Mouse (Mus musculus) neural tube, embryonic 10.5 days (tissue): ENCODE results near the gene Nme7.

ENCODE experiments used
- DNase-seq: peaks from one replicate; pipeline ENCODE4 v3.0.0-alpha.2; 2017; ENCODE audit warnings: low spot score; ENCODE audit errors: extremely low spot score

Gene Nme7

DNA sequence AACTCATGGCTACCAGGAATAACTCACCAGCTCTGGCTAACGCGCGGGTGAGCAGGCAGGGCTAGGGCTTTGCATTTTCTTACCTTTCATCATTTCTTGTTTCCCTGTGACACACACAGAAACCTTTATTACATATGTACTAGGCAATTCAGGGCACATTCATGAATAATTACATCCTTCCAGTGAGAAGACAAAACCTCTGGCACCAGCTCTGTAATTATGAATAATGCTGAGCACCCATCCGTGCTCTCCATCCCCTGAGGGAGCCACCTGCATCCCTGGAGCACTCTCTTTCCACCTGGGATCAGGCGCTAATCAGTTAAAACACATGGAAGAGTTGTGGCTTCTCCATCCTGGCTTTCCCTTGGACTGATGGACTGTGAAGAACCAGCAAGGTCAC is at the start of gene Nme7:
Nme7 (plus strand) TSS at position 301 of the 400 bp plus-strand sequence.
- DNase-seq, result no peak

DNA sequence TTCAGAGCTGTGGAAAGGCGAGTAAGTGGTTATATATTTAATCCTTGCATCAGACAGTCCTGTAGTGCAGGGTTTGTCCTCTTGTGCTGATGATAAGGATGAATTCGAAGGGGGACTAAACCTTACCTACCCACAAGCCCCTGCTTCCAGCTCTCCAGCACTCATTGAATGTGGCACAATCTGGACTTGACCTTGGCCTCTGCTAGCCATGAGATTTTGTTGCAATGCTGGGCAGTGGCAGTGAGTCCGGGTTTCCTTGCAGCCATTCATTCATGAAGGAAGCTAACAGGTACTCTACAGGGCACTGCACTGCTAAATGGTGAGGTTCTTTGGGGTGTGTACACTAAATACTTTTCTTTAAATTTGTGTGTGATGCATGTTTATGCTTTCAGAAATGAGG is 49.1 kb upstream of the Nme7 start:
- no peak for DNase-seq

DNA sequence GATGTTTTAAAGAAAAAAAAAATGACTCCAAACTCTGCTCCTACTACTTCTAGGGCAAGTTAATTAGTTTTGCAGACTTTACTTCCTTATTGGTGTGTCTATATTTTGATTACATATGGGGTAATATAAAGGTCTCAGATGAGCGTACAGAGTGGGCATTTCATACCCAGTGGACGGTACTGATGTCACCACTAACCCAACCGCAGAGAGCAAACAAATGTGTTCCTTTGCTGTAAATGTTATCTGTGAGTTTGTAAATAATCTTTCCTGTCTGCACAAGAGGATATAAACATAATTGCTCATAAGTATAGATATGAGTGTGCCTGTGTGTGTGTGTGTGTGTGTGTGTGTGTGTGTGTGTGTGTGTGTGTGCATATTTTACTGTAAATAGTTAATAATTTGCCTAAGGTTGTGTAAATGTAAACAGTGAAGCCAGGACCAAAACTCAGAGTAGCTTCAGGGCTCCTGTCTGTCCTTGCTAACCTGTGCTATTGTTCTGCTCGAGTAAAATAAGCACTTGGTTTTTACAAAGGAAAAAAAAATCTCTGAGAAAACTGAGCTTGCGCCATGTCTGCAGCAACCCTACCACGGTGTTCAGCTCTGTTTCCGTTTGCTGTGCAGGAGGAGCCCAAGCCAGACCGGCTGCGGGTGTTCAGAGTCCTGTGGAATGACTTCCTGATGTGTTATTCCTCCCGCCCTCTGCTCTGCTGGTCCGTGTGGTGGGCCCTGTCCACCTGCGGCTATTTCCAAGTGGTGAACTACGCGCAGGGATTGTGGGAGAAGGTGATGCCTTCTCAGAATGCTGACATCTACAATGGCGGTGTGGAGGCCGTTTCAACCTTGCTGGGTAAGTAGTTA is 43.5 kb upstream of the Nme7 start:
- DNase-seq, result no peak

DNA sequence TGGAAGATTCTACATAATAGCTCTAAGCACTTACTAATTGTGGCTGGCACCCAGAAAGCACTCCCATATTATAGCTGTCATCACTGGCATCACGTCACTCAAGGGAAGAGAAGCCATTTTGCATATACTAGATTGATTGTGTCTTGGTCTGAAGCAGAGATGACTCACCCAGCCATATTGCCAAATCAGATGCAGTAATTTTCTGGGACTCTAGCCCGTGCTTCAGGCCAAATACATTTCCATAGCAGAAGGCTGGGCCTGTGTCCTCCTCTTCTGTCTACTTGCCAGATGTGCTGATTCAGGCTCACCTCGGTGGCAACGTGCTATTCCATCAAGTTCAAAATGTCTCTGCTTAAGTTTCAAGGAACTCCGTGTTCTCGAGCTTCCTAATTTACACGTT is 42.4 kb upstream of the Nme7 start:
- DNase-seq, result no peak

DNA sequence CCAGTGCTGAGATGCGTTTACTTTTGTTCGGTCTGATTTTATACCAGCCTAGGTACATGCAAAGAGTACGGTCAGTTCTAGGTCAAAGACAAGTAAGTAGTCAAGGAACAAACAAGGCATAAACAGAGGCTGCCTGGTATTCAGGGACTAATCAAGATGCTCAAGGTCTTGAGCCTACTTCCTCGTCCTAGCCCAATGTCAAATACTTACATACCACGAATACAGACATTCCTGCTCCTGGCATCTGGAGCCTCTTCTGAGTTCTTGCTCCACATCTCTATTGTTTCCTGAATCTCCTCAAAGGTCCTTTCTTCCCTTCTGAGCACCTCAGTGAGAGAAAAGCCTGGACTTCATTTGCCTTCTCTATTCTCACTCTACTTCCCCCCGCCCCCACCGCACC is 33.0 kb upstream of the Nme7 start:
- no peak for DNase-seq

DNA sequence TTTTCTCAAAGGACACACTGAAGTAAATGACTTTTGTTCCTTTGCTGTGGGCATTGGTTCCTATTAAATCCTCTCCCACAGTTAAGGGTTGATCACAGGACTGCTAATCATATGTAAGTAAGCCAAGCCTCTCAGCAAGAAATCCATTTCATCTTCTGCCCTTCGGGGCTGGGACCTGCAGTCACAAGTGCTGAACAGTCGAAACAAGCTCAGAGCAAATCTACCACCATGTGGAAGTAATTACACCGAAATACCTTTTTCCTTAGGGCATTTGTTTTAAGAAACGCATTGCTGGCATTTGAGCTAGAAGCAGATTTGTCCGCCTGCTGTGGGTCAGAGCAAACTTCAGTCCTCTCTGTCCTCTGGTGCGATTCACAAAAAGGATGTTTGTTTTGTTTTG is 30.3 kb upstream of the Nme7 start:
- DNase-seq, result no peak

DNA sequence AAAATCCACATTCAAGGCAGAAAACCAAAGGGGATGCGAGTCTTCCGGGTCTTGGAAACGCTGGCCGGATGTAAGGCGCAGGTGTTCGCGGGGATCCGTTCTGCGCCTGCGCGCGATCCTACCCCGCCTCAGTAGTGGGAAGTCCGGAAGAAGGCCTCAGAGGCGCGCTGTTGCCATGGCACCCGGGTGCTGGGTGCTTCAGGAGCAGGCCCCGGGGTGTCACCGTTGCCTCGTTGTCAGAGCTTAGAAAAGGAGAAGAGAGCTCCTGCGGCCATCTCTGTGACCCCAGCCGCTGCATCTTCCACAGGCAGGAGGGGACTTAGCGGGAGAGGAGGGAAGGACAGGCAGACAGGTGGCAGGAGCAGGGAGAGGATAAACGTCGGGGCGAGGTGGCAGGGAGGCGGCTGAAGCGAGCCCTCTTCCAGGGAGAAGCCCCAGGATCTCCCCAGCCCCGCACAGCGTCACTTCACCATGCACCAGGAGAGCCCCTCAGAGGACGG is 28.4 kb upstream of the Nme7 start, which contains the start of gene Ccdc181:
Ccdc181 (plus strand) TSS at position 131 of the 500 bp plus-strand sequence.
- DNase-seq, result peak; percentile 91

DNA sequence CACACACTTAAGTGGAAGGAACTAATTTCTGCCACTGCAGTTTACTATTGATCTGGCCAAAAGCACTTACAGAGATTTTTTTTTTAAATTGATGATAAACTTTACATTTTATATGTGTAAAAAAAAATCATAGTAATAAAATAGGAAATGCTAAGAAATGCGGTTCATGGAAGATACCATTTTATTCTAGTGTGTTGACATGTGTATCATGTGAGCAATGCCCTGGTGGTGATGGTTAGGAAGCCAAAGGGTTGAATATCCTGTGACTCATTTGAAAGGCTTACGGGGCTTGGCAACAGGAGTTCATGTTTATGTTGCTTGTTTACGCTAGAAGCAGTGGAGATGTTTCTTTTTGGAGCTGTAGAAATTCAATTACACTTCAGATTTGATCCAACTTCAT is 27.4 kb upstream of the Nme7 start:
- DNase-seq, result no peak

DNA sequence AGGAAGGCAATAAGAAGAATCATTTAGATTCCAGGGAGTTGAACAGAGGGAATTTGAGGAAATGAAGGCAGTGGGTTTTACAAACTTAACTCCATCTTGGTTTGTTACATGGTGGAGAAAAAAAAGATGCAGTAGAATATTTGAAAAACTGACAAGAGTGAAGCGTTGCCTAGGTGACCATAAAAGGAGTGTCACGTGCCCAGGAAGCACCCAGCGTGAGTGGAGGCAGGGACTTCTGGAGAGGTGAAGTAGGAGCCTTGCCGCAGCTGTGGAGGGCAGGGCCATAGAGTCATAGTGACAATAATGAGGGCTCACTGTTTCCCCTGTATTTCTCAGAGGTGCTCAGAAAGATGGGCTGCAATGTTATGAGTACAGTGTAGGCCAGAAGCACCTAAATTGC is 24.6 kb upstream of the Nme7 start:
- no peak for DNase-seq

DNA sequence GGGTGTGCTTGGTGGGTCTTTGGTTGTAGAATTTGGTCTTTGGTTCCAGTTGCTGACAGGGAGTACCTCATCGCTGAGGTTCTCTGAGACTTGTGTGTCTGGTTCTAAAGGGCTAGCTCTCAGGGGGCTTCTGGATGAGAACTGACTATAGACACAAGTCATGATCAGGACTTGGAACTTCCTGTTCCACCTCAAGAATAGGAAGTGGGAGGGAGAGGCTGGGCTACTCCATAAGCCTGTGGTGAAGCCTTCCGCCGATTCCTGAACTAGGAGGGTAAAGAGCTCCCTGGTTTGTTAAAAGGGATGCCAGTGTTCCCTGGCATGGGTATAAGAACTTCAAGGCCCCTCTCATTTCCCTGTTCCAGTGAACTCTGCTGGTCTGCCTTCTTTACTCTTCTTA is 19.9 kb upstream of the Nme7 start:
- no peak for DNase-seq

DNA sequence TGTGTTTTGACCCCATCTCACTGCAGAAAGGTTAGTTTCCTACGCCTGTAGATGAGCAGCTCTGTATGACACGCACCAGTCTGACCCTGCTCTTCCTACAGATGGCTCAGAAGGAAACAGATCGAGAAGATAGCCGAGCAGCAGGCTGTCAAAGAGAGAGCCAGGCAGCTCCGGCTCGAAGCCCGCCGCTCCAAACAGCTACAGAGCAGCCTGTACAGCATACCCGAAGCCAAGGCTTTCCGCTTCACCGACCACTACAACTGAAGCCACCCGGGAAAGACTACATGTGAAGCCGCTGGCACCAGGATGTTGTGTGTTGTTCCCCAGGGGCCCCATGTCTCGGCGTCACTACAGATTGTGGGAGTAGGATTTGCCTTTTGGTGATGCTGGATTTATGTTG is 16.5 kb upstream of the Nme7 start:
- DNase-seq, result no peak

DNA sequence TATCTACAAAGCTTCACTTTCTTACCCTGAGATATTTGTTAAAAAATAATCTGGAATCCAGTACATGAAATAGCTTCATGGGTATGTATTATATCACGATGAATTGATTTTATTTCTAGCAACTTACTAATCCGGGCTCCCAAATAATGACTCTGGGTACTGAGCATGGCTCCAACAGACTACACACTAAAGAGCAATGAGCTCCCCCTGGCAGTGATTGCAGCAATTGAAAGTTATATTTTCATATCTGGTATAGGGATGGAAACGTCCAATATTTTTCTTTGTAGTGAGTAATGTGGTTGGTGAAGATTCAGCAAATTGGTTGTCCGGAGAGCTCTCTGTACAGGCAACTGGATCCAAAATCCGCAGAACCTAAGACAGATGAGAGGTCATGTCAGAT is 11.9 kb upstream of the Nme7 start:
- no peak for DNase-seq

DNA sequence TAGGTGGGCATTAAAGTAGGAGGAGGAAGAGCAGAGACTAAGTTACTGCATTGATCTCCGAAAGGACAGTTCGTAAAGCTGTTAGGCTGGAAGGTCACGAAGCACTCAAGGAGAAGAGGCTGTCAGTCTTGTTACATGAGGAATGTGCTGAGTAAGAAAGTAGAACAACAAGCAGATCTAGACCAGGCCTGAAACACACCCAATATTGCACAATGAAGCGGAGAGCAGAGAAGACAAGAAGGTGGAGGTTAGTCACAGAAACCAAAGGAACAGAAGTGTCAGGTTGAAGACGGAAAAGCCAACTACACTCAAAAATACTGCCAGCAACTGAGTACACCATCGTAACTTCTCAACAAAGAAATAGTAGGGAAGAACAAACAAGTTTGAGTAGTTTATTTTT is 9.8 kb upstream of the Nme7 start:
- DNase-seq, result no peak

DNA sequence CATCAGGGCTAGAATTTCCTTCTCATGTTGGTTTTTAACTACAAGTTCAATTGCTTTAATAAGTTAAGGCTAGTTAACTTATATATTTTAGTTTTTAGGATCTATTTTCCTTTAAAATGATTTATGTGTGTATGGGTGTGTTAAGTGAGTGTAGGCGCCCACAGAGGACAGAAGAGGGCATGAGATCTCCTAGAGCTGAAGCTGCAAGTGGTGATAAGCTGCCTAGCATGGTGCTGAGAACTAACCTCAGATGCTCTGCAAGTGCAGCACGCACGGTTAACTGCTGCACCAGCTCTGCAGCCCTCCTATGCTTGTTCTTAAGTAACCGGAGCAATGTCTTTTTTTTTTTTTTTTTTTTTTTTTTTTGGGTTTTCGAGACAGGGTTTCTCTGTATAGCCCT is 7.4 kb upstream of the Nme7 start:
- no peak for DNase-seq

DNA sequence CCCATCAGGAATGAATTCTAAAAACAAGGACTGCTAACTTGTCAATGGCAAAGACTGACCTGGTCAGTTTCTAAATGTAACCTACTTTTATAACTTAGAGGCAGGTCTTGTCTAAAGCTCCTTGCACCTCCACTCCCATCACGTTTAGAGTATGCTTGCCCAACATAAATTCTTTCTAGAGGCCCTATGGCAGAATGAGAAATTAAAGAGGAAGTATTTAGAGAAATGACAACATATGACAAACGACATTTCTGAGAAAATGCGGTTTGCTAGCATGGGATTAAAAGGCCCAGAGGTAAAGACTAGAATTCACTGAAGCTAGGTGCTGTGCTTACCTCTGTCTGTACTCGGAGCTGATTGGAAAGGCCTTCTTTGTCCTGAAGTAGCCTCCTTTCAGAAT is 2.0 kb upstream of the Nme7 start:
- no peak for DNase-seq

DNA sequence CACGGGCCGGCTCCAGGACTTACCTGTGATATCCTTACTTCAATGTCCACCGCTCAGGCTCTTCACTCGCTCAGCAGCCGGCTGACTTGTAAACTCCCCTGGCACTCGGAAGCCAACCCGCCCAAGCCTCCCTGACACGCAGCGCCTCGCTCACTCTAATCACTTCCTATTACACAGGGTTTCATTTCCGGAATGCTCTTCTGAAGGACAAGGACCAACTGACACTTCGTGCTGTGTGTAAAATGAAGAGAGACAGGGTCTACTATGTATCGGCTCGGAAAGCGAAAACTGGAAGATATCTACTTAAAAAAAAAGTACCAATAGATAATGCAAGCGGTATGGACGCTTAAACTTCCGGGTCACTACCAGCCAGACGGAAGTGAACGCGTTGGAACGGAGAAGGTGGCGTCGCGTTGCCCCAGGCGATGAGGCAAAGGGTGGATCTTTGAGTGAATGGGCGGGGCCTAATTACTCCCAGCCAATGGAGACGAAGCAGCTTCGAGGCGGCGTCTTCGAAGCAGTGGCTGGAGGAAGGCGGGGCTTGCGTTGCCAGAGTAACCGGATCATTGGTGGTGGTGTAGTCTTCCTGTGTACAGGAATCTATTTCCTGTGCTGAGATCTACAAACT is 3.3 kb downstream of the Nme7 start, which contains the start of gene Blzf1:
Blzf1 (minus strand) TSS at position 366 of the 628 bp plus-strand sequence.
- peak; percentile 97 for DNase-seq

DNA sequence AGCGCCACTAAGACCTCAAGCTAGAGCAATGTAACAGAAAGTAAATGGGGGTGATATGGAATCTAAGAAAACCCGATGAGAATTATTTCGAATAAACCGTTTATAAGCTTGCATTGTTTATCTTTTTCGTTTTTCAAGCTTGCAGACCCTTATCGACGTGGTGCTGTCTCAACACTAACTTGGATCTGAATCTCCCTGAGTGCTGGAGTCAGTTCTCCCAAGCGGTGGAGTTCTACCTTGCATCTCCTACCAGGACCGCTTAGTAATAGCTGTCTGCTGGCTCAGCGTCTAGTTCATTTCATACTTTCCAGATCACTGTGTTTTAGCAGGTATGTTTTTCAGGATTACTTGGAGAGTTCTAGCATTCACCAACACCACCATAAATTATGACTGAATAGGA is 4.0 kb downstream of the Nme7 start:
- DNase-seq, result no peak

DNA sequence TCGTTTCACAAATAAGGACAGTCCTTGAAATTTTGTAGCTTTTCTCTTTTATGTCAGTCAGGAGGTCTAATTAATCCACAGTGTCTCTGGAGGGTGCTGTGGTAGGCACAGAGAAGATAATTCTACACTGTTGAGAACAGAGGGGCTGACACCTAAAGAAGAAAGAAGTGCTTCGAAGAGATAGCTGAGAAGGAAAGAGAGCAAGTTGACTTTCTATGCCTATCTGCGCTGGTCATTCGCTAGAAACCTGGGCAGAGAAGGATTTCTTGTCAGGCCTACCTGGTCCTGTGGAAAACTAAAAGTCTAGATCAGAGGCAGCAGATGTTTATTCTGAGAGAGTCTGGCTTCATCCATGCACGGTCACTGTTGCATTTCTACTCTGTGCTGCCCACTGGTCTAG is 10.2 kb downstream of the Nme7 start:
- no peak for DNase-seq

DNA sequence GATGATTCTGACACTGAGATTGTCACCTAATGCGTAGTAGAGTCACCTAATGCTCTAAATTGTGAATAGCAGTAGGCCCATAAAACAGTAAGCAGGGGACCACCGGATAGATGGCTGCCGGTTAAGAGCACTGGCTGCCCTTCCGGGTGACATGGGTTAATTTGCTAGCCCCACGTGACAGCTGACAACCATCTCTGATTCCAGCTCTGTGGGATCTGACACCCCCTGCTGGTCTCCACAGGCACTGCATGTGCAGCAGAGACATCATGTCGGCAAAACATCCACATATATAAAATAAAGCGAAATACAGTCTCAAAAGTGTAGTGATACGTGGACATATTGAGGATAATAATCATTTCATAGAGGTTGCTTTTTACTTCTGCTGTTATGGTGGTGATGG is 11.3 kb downstream of the Nme7 start:
- DNase-seq, result peak; percentile 24

DNA sequence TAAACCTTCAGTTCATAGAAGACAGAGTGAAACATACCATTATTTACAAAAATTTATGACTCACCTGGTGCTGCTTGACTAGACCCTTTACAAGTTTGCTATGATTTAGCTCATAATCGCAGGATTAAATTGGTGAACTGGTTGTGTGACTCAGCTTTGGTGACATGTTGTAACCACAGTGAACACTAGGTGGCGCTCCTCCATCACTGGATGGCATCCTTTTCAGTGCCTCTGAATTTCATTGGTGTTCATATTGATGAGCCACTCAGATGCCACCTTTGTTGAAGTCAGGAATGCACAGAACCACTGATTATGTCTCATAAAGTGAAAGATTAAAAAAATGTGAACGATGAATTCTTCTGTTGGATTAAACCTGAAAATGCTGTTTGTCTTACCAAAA is 12.8 kb downstream of the Nme7 start:
- peak; percentile 81 for DNase-seq

DNA sequence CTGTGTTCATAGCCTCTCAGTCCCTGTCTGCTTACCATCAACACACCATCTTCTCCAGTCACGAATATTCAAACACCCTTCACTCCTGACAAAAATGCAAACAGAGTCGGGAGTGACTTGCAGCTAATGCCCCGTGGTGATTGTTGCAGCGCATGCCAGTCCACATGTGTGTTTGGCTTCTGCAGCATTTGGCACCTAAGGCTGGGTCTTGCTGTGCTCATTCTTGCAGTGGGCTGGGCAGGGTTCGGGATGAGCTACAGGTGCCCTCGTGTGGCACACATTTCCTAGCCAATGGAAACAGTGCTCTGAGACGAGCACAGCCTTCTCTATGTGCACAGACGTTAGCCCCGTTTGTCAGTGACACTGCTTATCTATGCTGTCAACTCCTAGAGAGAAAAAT is 13.3 kb downstream of the Nme7 start:
- DNase-seq, result no peak

DNA sequence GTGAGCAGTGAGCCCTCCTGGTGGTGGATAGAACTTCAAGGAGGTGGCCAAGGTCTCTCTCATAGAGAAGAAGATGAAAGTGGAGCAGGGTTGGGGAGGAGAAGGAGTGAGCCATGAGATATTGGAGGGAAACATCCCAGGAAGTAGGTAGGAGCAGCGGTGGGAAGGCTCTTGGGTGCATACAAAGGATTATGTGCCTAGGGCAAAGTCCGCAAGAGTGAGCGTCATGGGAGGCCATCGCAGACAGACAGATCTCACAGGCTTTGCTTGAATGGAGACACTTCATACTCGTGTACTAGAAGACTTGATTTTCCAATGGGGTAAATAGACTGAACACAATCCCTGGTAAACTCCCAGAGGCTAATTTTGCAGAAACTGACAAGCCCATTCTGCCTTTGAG is 14.6 kb downstream of the Nme7 start:
- no peak for DNase-seq
